In the genomic region with DNA sequence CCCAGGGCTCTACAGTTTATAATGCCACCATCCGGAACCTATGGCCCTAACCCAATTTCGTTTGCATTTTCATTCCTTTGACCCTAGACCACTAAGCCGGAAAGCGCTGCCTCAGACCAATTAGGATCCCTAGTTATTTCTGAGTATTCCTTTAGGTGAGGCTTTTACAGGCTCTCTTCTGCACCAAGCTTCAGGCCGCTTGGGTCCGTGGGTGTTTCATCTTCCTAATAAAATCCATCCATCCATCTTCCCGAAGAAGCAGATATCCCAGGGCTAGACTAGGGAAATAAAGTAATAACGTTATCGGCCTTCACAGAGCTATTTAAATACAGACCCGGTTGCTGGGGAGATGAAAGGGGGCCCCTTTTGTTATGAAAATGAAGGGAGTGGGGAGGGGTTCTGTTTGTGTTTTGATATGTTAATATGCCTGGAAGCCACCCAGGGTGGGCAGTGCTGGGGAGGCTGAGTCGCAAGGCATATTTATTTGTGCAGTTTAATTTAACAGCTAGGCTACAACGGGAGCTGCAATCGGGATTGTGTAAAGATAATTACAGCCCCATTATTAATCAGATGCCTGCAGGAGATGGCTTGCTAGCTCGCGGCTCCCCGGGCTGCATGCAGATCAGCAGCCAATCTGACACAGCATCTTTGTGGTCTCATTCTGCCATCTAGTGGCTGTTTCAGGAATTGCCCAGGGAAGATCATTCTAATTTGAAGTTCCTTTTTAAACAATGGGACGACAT, we compare ENCODE assay signal across 8 mouse cellular contexts.
DNase-seq lines count a peak whose midpoint lies in the region; ATAC-seq and TF ChIP-seq lines count a peak whose summit lies in the region.

No protein-coding gene starts in this region.

- TF ChIP-seq CTCF in C2C12 (IDR thresholded peaks at IDR 0.05; ENCODE audit: control insufficient read depth, insufficient read depth, insufficient read length), result peak; percentile 52
- peak; percentile 89 for TF ChIP-seq CTCF in brain, embryonic 14.5 days (IDR thresholded peaks at IDR 0.05; ENCODE audit: borderline replicate concordance, extremely low read depth, insufficient read depth, insufficient read length)
- peak; percentile 97 for TF ChIP-seq CTCF in kidney, postnatal 0 days (IDR thresholded peaks at IDR 0.05; ENCODE audit: low read depth)

- H3K9me3 ChIP-seq in heart, embryonic 13.5 days, result no peaks in the 10 kb centered on the region
- H3K9me3 ChIP-seq in kidney, postnatal 0 days (replicated peaks; ENCODE audit: low read length), result no peaks in the 10 kb centered on the region

- H3K4me3 ChIP-seq in C2C12 (ENCODE audit: insufficient read depth, poor library complexity, severe bottlenecking) (no peak overlapping the region), myocyte (no peak overlapping the region)
- peak overlapping the region; percentile 39 for H3K4me3 ChIP-seq in heart, embryonic 13.5 days
- H3K4me3 ChIP-seq in kidney, postnatal 0 days (replicated peaks; ENCODE audit: low read depth, low read length), result 0 out of 2 replicates have a peak overlapping the region, but pooled peaks have one; percentile 27

- no peaks in the 10 kb centered on the region for H3K79me3 ChIP-seq in C2C12 (ENCODE audit: low read depth)

- TF ChIP-seq POLR2A in brain, embryonic 14.5 days (IDR thresholded peaks at IDR 0.05; ENCODE audit: borderline replicate concordance, extremely low read depth, insufficient read depth, insufficient read length, poor library complexity, severe bottlenecking), result no peak
- TF ChIP-seq POLR2A in myocyte (IDR thresholded peaks at IDR 0.05; ENCODE audit: insufficient read length, low read depth), result no peak

- no peaks in the 10 kb centered on the region for H3K36me3 ChIP-seq in C2C12 (ENCODE audit: control insufficient read depth, insufficient read depth)
- H3K36me3 ChIP-seq in heart, embryonic 13.5 days, result no peaks in the 10 kb centered on the region
- no peaks in the 10 kb centered on the region for H3K36me3 ChIP-seq in kidney, postnatal 0 days (ENCODE audit: insufficient read depth, low read length)
- H3K36me3 ChIP-seq in myocyte (ENCODE audit: control insufficient read depth, insufficient read depth), result no peaks in the 10 kb centered on the region

- 4% methylated on average over 17 of the region's 17 CpGs for WGBS in heart, embryonic 13.5 days
- 3% methylated on average over 17 of the region's 17 CpGs for WGBS in kidney, postnatal 0 days

- peaks cover 18% of the 10 kb centered on the region for H3K4me1 ChIP-seq in heart, embryonic 13.5 days
- H3K4me1 ChIP-seq in kidney, postnatal 0 days (replicated peaks; ENCODE audit: insufficient read depth, low read length), result peaks cover 9% of the 10 kb centered on the region; the same call in 1 of the 2 replicates

- H3K27ac ChIP-seq in heart, embryonic 13.5 days (replicated peaks), result no peak overlapping the region
- H3K27ac ChIP-seq in kidney, postnatal 0 days, result no peak overlapping the region

- ATAC-seq in erythroblast, adult 5-6 weeks (replicated peaks; ENCODE audit: low FRiP score, poor library complexity, severe bottlenecking), result peak; percentile 49; the same call in 1 of the 2 replicates
- no peak for ATAC-seq in heart, embryonic 13.5 days (ENCODE audit: extremely low read depth, insufficient number of reproducible peaks, low FRiP score, low TSS enrichment)
- no peak for ATAC-seq in kidney, postnatal 0 days (replicated peaks; ENCODE audit: low FRiP score, low read depth)

- H3K4me2 ChIP-seq in heart, embryonic 13.5 days, result peak overlapping the region; percentile 68
- peak overlapping the region; percentile 62 for H3K4me2 ChIP-seq in kidney, postnatal 0 days (ENCODE audit: low read length)
- peak overlapping the region; percentile 76 for H3K4me2 ChIP-seq in myocyte (ENCODE audit: low read depth)

- peak; percentile 98 for DNase-seq in brain, embryonic 14.5 days (ENCODE audit: low read depth)
- peak; percentile 89 for DNase-seq in kidney, postnatal 0 days (ENCODE audit: low spot score)
- DNase-seq in liver, result peak; percentile 64
- peak; percentile 55 to 86 for DNase-seq in spleen, postnatal 4 days (ENCODE audit: low spot score in 2 of 2)

- H3ac ChIP-seq in C2C12 (ENCODE audit: control insufficient read depth, insufficient read length, low read depth) (no peak overlapping the region), myocyte (ENCODE audit: control insufficient read depth, insufficient read length) (no peak overlapping the region)

- H3K79me2 ChIP-seq in C2C12 (ENCODE audit: control insufficient read depth, insufficient read depth) (no peaks in the 10 kb centered on the region), myocyte (ENCODE audit: control insufficient read depth, insufficient read depth) (no peaks in the 10 kb centered on the region)

- peaks cover 12% of the 10 kb centered on the region for H3K27me3 ChIP-seq in C2C12 (ENCODE audit: control insufficient read depth, insufficient read depth, insufficient read length)
- H3K27me3 ChIP-seq in heart, embryonic 13.5 days (replicated peaks), result peaks cover 40% of the 10 kb centered on the region
- no peaks in the 10 kb centered on the region for H3K27me3 ChIP-seq in kidney, postnatal 0 days (ENCODE audit: insufficient read depth, low read length)
- peaks cover 6% of the 10 kb centered on the region for H3K27me3 ChIP-seq in myocyte (ENCODE audit: control insufficient read depth, insufficient read depth, insufficient read length)

- peak overlapping the region; percentile 64; the same call in 1 of the 2 replicates for H3K9ac ChIP-seq in heart, embryonic 13.5 days
- no peak overlapping the region for H3K9ac ChIP-seq in kidney, postnatal 0 days (ENCODE audit: low read depth, low read length)

TF ChIP-seq in C2C12, 6 proteins besides CTCF, POLR2A, EP300 and RAD21:
- no peak for TF ChIP-seq USF1 (IDR thresholded peaks at IDR 0.05; ENCODE audit: low read depth)
- no peak for TF ChIP-seq MYOG (IDR thresholded peaks at IDR 0.05; ENCODE audit: control insufficient read depth, extremely low read depth, insufficient read length)
- TF ChIP-seq CEBPB (IDR thresholded peaks at IDR 0.05; ENCODE audit: low read depth), result no peak
- TF ChIP-seq MYOD1 (IDR thresholded peaks at IDR 0.05; ENCODE audit: control insufficient read depth, insufficient read length, low read depth), result no peak
- no peak for TF ChIP-seq MAX (IDR thresholded peaks at IDR 0.05)
- no peak for TF ChIP-seq FOSL1 (IDR thresholded peaks at IDR 0.05; ENCODE audit: insufficient read depth, low read length, poor library complexity, severe bottlenecking)

TF ChIP-seq in myocyte, 11 proteins besides CTCF, POLR2A, EP300 and RAD21:
- no peak for TF ChIP-seq REST (IDR thresholded peaks at IDR 0.05; ENCODE audit: insufficient read depth, insufficient read length)
- TF ChIP-seq POLR2AphosphoS2 (IDR thresholded peaks at IDR 0.05; ENCODE audit: insufficient read length, low read depth), result no peak
- TF ChIP-seq MYOG (IDR thresholded peaks at IDR 0.05; ENCODE audit: control insufficient read depth in 1 of 3, insufficient read depth in 1 of 3, insufficient read length in 2 of 3, low read depth in 2 of 3), result no peak
- TF ChIP-seq MAX (IDR thresholded peaks at IDR 0.05; ENCODE audit: low read depth), result no peak

Comparison
In these comparisons a context has a peak if more than half of its experiments do, and no peak if none do; other contexts are left out.
1. H3K4me3 ChIP-seq: peak in heart, embryonic 13.5 days (single experiment) and kidney, postnatal 0 days (single experiment); none in C2C12 (single experiment) and myocyte (single experiment).
2. Peak in every context shown above with its lines, with median percentiles within 50 percentile points of each other: CTCF ChIP-seq, DNase-seq and H3K4me2 ChIP-seq.